Mouse (Mus musculus): Measurements from ENCODE around the gene Patl2. TPM values are rescaled to one million over a fixed set of nuclear protein-coding genes. Genes with fewer than 3 reads are reported as not detected.
A peak's percentile ranks its signal among the peaks of the same experiment; 100 is the strongest.

The Patl2 gene
- total RNA-seq (2014; rRNA removed) (not detected in 2 replicates), polyA plus RNA-seq (2015; fragmentation: Nextera tagmentation; extraction: Ambion mirVana) (not detected in 2 replicates)

- no peak within 1 kb of the TSS for H3K9ac ChIP-seq
- H3K4me3 ChIP-seq (ENCODE audit: low read depth, low read length): no peak within 1 kb of the TSS
- no peak for DNase-seq
- H3K9me3 ChIP-seq (ENCODE audit: low read length): no peaks in the 10 kb centered on the region
- no peak within 1 kb of the TSS for H3K4me2 ChIP-seq (ENCODE audit: low read depth)
- WGBS: 85% methylated on average over 17 of the region's 17 CpGs
- no peak for TF ChIP-seq CTCF (IDR thresholded peaks at IDR 0.05; ENCODE audit: low read depth)
- H3K27ac ChIP-seq (ENCODE audit: low read depth, low read length): no peak within 1 kb of the TSS
- no peaks in the 10 kb centered on the region for H3K27me3 ChIP-seq (ENCODE audit: insufficient read depth, low read length)
- no peaks in the 10 kb centered on the region for H3K4me1 ChIP-seq (ENCODE audit: insufficient read depth)
- no peaks in the 10 kb centered on the region for H3K36me3 ChIP-seq (ENCODE audit: insufficient read depth)
- no peak for ATAC-seq
Measured at GRCm38 (mm10) chr2:122186106-122186505, at the start of gene Patl2, which contains the start of gene Terb2. TSS of gene Patl2 (minus strand) at chr2:122186189. TSS of gene Terb2 (plus strand) at chr2:122186272.

GRCm38 (mm10) chr2:122235425-122235824 is 49.4 kb upstream of the Patl2 start:
- DNase-seq (no peak), ATAC-seq (no peak)
- TF ChIP-seq CTCF (IDR thresholded peaks at IDR 0.05; ENCODE audit: low read depth): no peak
- H3K27ac ChIP-seq (ENCODE audit: low read depth, low read length): no peak overlapping the region
- peak overlapping the region; percentile 69 for H3K4me2 ChIP-seq (ENCODE audit: low read depth)
- H3K9me3 ChIP-seq (ENCODE audit: low read length): no peaks in the 10 kb centered on the region
- H3K9ac ChIP-seq: no peak overlapping the region
- 78% methylated on average over 2 of the region's 2 CpGs for WGBS
- peak overlapping the region; percentile 53; the same call in 1 of the 2 replicates for H3K4me3 ChIP-seq (ENCODE audit: low read depth, low read length)
- H3K27me3 ChIP-seq (ENCODE audit: insufficient read depth, low read length): no peaks in the 10 kb centered on the region
- H3K4me1 ChIP-seq (ENCODE audit: insufficient read depth): no peaks in the 10 kb centered on the region
- H3K36me3 ChIP-seq (ENCODE audit: insufficient read depth): no peaks in the 10 kb centered on the region

GRCm38 (mm10) chr2:122234611-122235288 is 48.8 kb upstream of the Patl2 start, which contains the start of gene Sord:
TSS of gene Sord (plus strand) at chr2:122234749.
- WGBS: 2% methylated on average over 35 of the region's 35 CpGs
- no peaks in the 10 kb centered on the region for H3K4me1 ChIP-seq (ENCODE audit: insufficient read depth)
- peak; percentile 96 for ATAC-seq
- H3K4me2 ChIP-seq (ENCODE audit: low read depth): peak within 1 kb of the TSS; percentile 69
- no peaks in the 10 kb centered on the region for H3K27me3 ChIP-seq (ENCODE audit: insufficient read depth, low read length)
- no peaks in the 10 kb centered on the region for H3K36me3 ChIP-seq (ENCODE audit: insufficient read depth)
- peak; percentile 89 for DNase-seq
- TF ChIP-seq CTCF (IDR thresholded peaks at IDR 0.05; ENCODE audit: low read depth): 0 out of 2 replicates have a peak, but pooled peaks have one; percentile 24
- peak within 1 kb of the TSS; percentile 53 for H3K4me3 ChIP-seq (ENCODE audit: low read depth, low read length)
- H3K27ac ChIP-seq (ENCODE audit: low read depth, low read length): peak within 1 kb of the TSS; percentile 70
- no peaks in the 10 kb centered on the region for H3K9me3 ChIP-seq (ENCODE audit: low read length)
- peak within 1 kb of the TSS; percentile 59 for H3K9ac ChIP-seq

- ATAC-seq (peak; percentile 63), DNase-seq (peak; percentile 71)
- no peaks in the 10 kb centered on the region for H3K9me3 ChIP-seq (ENCODE audit: low read length)
- 5% methylated on average over 26 of the region's 26 CpGs for WGBS
- peak overlapping the region; percentile 59 for H3K9ac ChIP-seq
- H3K4me1 ChIP-seq (ENCODE audit: insufficient read depth): no peaks in the 10 kb centered on the region
- H3K4me2 ChIP-seq (ENCODE audit: low read depth): peak overlapping the region; percentile 69
- H3K4me3 ChIP-seq (ENCODE audit: low read depth, low read length): peak overlapping the region; percentile 53
- H3K27ac ChIP-seq (ENCODE audit: low read depth, low read length): peak overlapping the region; percentile 70
- TF ChIP-seq CTCF (IDR thresholded peaks at IDR 0.05; ENCODE audit: low read depth): no peak
- no peaks in the 10 kb centered on the region for H3K27me3 ChIP-seq (ENCODE audit: insufficient read depth, low read length)
- no peaks in the 10 kb centered on the region for H3K36me3 ChIP-seq (ENCODE audit: insufficient read depth)
Measured at GRCm38 (mm10) chr2:122233759-122234557, 48.0 kb upstream of the Patl2 start.

GRCm38 (mm10) chr2:122233341-122233740 is 47.4 kb upstream of the Patl2 start:
- H3K9ac ChIP-seq: no peak overlapping the region
- WGBS: 57% methylated on average over 5 of the region's 5 CpGs
- no peaks in the 10 kb centered on the region for H3K9me3 ChIP-seq (ENCODE audit: low read length)
- no peak overlapping the region for H3K4me3 ChIP-seq (ENCODE audit: low read depth, low read length)
- DNase-seq (no peak), ATAC-seq (no peak)
- TF ChIP-seq CTCF (IDR thresholded peaks at IDR 0.05; ENCODE audit: low read depth): no peak
- no peaks in the 10 kb centered on the region for H3K36me3 ChIP-seq (ENCODE audit: insufficient read depth)
- H3K27me3 ChIP-seq (ENCODE audit: insufficient read depth, low read length): no peaks in the 10 kb centered on the region
- H3K4me2 ChIP-seq (ENCODE audit: low read depth): peak overlapping the region; percentile 69; the same call in 1 of the 2 replicates
- no peaks in the 10 kb centered on the region for H3K4me1 ChIP-seq (ENCODE audit: insufficient read depth)
- H3K27ac ChIP-seq (ENCODE audit: low read depth, low read length): no peak overlapping the region

GRCm38 (mm10) chr2:122231616-122232015 is 45.6 kb upstream of the Patl2 start:
- Histone ChIP-seq H3K36me3 (ENCODE audit: insufficient read depth) (no peaks in the 10 kb centered on the region), H3K27me3 (ENCODE audit: insufficient read depth, low read length) (no peaks in the 10 kb centered on the region), H3K27ac (ENCODE audit: low read depth, low read length) (no peak overlapping the region), H3K9me3 (ENCODE audit: low read length) (no peaks in the 10 kb centered on the region), H3K4me2 (ENCODE audit: low read depth) (no peak overlapping the region), H3K4me1 (ENCODE audit: insufficient read depth) (no peaks in the 10 kb centered on the region), H3K4me3 (ENCODE audit: low read depth, low read length) (no peak overlapping the region), H3K9ac (no peak overlapping the region)
- WGBS: 79% methylated on average over 9 of the region's 9 CpGs
- no peak for TF ChIP-seq CTCF (IDR thresholded peaks at IDR 0.05; ENCODE audit: low read depth)
- DNase-seq (no peak), ATAC-seq (no peak)

GRCm38 (mm10) chr2:122230395-122230794 is 44.4 kb upstream of the Patl2 start:
- Histone ChIP-seq H3K4me2 (ENCODE audit: low read depth) (no peak overlapping the region), H3K4me1 (ENCODE audit: insufficient read depth) (no peaks in the 10 kb centered on the region), H3K4me3 (ENCODE audit: low read depth, low read length) (no peak overlapping the region), H3K27me3 (ENCODE audit: insufficient read depth, low read length) (no peaks in the 10 kb centered on the region), H3K9ac (no peak overlapping the region), H3K36me3 (ENCODE audit: insufficient read depth) (no peaks in the 10 kb centered on the region), H3K27ac (ENCODE audit: low read depth, low read length) (no peak overlapping the region), H3K9me3 (ENCODE audit: low read length) (no peaks in the 10 kb centered on the region)
- WGBS: 84% methylated on average over 6 of the region's 6 CpGs
- no peak for TF ChIP-seq CTCF (IDR thresholded peaks at IDR 0.05; ENCODE audit: low read depth)
- ATAC-seq (no peak), DNase-seq (no peak)

All from forebrain, postnatal 0 days (tissue).